Mouse (Mus musculus): Measurements from ENCODE around the gene Cd300ld5.
"Not testable (repeated sequence)": the region's sequence is repeated elsewhere in the genome, so short reads cannot be mapped to it uniquely, and the experiment has no call there.

Cd300ld5 gene

DNA sequence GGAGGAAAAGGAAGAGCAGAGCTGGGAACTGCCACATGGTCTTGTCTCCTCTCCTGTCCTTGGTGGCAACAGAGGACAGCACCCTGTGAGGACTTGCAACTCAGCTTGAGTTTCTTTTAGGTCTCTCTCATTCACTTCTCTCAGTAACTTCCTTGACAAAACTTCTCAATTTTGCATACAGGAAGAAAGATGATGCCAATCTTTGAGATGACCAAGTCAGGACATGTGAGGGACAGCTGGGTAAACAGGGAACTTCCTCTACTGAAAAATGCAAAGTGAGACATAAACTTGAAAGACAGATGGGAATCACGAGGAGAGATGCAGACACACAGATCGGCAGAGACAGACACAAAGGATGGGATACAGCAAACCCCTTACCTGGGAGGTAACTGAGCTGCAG is 10.7 kb upstream of the Cd300ld5 start, which contains the start of gene Cd300ld3:
TSS of gene Cd300ld3 (minus strand) at position 151 of the 400 bp plus-strand sequence.
- DNase-seq, result no peak

DNA sequence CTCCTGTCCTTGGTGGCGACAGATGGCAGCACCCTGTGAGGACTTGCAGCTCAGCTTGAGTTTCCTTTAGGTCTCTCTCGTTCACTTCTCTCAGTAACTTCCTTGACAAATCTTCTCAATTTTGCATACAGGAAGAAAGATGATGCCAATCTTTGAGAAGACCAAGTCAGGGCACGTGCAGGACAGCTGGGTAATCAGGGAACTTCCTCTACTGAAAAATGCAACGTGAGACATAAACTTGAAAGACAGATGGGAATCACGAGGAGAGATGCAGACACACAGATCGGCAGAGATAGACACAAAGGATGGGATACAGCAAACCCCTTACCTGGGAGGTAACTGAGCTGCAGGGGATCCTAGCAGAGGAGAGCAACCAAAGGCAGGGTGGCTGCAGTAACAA is 10.7 kb downstream of the Cd300ld5 start, which contains the start of gene Cd300ld4:
TSS of gene Cd300ld4 (minus strand) at position 101 of the 400 bp plus-strand sequence.
- not testable (repeated sequence) for DNase-seq

DNA sequence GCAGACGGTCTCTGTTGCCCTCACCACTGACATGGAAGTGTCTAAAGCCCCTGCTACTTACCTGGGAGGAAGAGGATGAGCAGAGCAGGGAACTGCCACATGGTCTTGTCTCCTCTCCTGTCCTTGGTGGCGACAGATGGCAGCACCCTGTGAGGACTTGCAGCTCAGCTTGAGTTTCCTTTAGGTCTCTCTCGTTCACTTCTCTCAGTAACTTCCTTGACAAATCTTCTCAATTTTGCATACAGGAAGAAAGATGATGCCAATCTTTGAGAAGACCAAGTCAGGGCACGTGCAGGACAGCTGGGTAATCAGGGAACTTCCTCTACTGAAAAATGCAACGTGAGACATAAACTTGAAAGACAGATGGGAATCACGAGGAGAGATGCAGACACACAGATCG is 21.5 kb downstream of the Cd300ld5 start, which contains the start of gene Cd300ld2:
TSS of gene Cd300ld2 (minus strand) at position 101 of the 400 bp plus-strand sequence.
- DNase-seq, result not testable (repeated sequence)

DNA sequence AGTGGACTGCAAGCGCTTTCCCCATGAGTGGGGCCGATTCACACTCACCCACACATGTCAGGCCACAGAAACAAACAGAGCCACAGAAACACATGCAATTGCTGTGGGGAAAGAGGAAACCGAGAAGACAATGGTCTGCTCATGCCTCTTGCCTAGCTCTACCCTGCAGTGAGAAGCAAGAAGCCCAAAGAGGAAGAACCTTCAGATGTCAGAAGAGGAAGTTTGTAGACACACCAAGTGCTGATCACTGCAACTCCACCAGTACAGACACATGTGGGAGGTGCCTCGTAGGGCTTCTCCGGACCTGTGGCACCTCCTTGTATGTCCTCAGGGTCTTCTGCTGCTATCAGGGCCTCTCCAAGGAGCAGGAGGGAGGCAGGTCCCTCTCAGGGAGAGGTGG is 33.5 kb downstream of the Cd300ld5 start:
- DNase-seq, result no peak

DNA sequence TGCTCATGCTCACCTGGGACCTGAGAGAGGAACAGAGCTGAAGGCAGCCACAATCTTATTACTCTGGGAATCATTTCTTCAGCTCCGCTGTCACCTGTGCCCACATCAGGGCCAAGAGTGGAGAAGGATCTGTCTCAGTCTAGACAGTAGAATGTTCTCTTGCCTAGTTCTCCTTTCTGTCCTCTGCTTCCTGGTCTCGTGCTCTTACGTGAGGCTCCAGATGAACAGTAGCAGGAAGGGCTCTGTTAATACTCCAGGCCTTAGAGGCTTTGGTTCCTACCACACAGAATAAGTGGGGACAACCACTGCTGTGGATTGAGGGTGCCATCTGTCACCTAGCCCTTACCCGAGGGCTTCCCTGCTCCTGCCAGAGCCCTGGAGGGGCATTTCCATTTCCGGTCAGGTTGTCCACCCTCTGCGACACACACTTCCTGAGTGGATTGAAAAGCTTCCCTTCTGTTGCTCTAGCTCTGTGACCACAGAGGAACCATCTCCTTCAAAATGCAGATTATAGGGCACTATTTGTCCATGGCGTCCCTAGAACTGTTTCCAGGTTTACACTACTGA is 36.0 kb downstream of the Cd300ld5 start, which contains the start of gene Cd300c2:
TSS of gene Cd300c2 (minus strand) at position 407 of the 567 bp plus-strand sequence.
- no peak for DNase-seq

DNA sequence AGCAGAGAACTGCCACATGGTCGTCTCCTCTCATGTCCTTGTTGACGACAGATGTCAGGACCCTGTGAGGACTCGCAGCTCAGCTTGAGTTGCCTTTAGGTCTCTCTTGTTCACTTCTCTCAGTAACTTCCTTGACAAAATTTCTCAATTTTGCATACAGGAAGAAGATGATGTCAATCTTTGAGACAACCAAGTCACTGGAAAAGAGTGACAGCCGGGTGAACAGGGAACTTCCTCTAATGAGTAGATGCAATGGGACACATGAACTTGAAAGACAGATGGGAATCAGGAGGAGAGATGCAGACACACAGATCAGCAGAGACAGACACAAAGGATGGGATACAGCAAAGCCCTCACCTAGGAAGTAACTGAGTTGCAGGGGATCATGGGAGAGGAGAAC is 47.8 kb downstream of the Cd300ld5 start, which contains the start of gene Cd300ld:
TSS of gene Cd300ld (minus strand) at position 130 of the 400 bp plus-strand sequence.
- DNase-seq, result no peak

DNA sequence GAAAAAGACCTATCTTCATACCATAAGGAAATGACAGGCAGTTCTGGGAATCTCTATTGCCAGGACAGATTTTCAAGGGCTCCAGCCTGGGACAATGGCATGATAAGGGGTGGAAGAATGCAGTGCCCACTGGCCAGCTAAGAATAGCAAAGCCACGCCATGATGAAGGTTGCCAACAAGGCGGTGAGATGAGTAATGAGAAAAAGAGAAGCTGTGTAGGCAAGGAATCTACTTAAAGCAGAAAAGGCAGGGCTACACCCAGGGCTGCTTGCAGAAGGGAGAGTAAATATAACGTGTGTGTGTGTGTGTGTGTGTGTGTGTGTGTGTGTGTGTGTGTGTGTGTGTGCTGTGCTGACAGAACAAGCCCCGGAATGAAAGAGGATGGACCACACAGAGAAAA is 55.7 kb downstream of the Cd300ld5 start:
- no peak for DNase-seq
